Mouse (Mus musculus) layer of hippocampus, postnatal 36 days (tissue): ENCODE results near the gene Glul. TPM values are rescaled to one million over a fixed set of nuclear protein-coding genes. Genes with fewer than 3 reads are reported as not detected.

Source experiments
- microRNA-seq, 2 experiments: library from miRNA; unstranded; fragments of <30 nt; microRNA quantifications; one replicate each; pipeline ENCODE4 v1.2.0; 2021
- total RNA-seq, 2 experiments: library from RNA; stranded (reverse); gene quantifications; 2 replicates each; pipeline ENCODE4 v1.2.3; 2021

The Glul gene
- total RNA-seq, 2 experiments from 2014 or later = 1,756 to 1,813 TPM

Small RNA genes lying within 50 kb of the gene (microRNA-seq; reads per million reads assigned to microRNA genes)
- gene Mir8114 = 11.3 to 18.8 reads per million in 2 experiments

Other genes with a start within 250 kb of the Glul start
- gene Rgs8, start 246.9 kb upstream of the Glul start, total RNA-seq = 10 to 100 TPM; 76.1 to 76.4 TPM
- 1 to 10 TPM; 6.4 to 7.0 TPM for gene Rgs16, start 159.6 kb upstream of the Glul start, total RNA-seq
- gene Rnasel, start 150.5 kb upstream of the Glul start, total RNA-seq = 1 to 10 TPM; 5.9 to 6.8 TPM
- 1 to 10 TPM in 1 of 2 experiments, under 1 TPM in 1; 0.82 to 1.3 TPM for gene Rgsl1, start 55.8 kb upstream of the Glul start, total RNA-seq
- gene Teddm1b, start 25.6 kb upstream of the Glul start, total RNA-seq = under 1 TPM in 1 of 2 experiments, not detected in 1; 0.20 TPM
- not detected for gene Teddm1a, start 8.2 kb upstream of the Glul start, total RNA-seq
- gene Teddm2, start 284 bp downstream of the Glul start, total RNA-seq = 1 to 10 TPM; 2.2 to 2.8 TPM